Mouse (Mus musculus) bone marrow macrophage, adult 2 months (primary cell): ENCODE results near the gene Tmem243.

Experiments
- CTCF ChIP-seq: IDR thresholded peaks from 2 replicates; pipeline ENCODE4 v1.5.1; 2012; ENCODE audit warnings: low read depth, mild to moderate bottlenecking, low read length, moderate library complexity
- POLR2A ChIP-seq: IDR thresholded peaks from 2 replicates; pipeline ENCODE4 v1.6.1; 2012; ENCODE audit warnings: mild to moderate bottlenecking, low read depth, low read length, borderline replicate concordance

DNA sequence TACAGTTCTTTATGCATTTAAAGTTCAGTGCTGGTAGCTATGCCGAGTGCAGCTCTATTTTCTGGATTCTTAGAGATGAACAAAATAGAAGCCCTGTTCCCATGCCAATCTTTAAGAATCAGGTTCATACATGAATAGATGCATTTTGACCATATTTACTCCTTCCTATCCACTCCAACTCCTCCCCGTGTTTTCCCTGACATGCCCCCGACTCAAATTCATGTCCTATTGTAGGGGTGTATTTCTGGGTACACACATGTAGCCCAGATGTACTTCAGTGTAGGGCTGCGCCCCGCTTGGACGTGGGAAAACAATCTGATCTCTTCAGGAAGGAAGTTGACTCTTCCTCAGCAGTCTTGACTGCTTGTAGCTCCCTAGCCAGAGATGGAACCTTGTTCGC lies 61.6 kb downstream of the Tmem243 start:
- TF ChIP-seq CTCF, result no peak
- no peak for TF ChIP-seq POLR2A
